Mouse (Mus musculus): ENCODE results near the gene Sp6.

The Sp6 gene

DNA sequence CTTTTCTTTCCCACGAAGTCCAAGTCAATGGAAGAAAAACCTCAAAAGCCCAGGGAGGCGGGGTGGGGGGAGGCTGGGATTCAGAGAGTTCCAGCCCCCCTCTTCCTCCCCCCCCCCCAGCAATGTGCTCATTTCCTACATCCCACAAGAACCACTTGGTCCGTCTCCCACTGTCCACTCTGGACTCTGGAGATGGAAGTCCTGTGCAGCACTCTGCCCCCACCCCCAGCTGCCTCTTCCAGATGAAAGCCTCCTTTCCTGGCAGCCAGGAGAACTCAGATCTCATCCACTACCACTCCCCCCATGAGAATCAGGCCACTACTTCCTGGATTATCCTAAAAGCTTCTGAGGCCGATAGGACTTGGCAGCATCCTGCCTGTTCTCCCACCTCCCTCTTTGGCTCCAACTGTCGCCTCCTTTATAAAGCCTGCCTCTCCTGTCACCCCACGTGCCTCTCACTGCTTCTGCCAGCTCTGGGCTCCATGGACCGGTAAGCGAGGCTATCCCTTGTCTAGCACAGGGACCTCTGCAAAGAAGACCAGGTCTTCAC lies at the start of gene Sp6:
Gene Sp6 (plus strand): TSS at position 274 of the 550 bp plus-strand sequence.
- no peak for DNase-seq

DNA sequence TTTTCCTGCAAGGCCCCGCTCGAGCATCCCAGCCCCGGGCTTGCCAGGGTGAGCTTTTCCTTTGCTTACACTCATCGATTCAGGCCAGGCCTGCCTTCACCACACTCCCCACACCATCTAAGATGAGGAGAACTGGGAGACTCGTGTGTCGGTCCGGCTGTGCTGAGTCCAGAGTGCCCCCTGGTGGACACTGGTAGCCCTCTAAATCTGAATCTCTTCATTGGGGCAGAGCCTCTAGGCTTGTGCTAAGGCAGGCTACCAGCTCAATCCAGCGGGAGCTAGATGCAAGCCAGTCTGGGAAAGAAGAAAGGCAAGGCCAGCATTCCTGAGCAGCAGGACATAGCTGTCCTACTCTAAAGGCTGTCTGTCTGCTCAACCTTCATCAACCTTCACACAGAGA lies 49.6 kb upstream of the Sp6 start:
- peak; percentile 66 to 76 for DNase-seq

DNA sequence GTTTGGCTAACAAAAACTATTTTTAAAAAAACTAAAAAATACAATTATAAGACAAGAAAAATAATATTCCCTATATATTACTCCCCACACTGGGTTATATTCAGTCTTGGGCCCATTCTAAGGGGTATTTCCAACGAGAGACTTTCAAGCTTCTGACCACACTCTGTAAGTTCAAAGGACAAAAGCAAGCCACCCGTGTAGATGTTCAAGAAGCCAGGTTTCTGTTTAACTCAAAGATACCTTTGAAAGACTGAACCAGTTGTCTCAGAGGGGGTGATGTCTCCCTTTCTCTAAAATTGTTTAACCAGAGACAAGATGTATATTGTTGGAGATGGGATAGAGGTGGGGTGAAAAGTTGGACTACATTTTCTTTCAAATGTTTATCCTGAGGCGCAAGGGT lies 47.0 kb upstream of the Sp6 start:
- DNase-seq, result no peak

DNA sequence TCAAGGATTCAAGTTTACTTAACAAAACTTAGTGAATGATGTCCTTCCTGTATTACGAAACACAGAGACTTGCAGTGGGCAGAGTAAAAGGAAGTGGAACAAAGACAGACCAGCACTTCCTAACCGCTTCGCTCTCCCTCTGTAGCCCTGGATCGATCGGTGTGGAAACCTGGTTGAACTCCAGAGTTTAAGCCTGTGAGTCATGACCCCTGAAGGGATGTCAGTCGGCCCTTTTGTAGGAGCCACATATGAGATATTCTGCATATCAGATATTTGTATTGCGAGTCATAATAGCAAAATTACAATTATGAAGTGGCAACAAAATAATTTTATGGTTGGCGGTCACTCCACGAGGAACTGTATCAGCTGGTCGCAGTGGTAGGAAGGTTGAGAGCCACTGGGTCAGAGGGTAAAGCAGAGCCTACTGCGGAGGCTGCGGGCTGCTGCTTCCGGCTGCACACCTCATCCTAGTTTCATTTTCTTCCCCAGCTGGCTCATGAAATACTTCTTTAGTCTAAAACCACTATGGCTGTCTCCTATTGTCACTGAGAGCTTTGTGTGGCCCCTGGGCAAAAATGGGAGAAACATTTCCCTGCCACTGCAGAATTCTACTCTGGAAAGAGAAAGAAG lies 46.2 kb upstream of the Sp6 start:
- no peak for DNase-seq

DNA sequence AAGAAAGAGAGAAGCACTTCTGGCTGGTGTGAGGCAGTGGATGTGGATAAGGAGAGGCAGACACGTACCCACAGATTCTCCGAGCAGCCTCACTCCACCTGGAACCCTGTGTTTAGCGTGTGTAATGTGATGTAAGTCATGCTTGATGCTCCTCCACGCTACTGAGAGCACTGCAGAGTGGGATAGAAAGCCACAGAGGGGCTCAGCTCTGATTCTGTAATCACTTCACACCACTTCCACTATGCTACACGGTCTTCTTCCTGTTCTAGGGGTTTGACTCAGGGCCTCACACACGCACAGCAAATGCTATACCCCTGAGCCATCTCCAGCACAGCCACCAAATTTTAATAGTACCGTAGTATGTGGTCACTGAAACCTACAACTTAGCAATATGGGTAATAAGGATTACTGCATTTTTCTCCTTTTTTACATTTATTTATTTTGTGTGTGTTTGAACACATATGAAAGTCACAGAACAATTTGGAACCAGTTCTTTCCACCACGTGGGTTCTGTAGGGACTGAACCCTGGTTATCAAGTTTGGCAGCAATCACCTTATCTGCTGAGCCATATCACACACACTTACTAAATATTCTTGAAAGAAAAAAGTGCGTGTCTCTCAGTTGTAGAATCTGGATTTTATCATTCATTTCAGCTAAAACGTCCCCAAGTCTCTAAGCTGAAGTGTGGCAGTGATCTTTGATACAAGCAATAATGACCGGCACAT lies 45.5 kb upstream of the Sp6 start:
- no peak for DNase-seq

DNA sequence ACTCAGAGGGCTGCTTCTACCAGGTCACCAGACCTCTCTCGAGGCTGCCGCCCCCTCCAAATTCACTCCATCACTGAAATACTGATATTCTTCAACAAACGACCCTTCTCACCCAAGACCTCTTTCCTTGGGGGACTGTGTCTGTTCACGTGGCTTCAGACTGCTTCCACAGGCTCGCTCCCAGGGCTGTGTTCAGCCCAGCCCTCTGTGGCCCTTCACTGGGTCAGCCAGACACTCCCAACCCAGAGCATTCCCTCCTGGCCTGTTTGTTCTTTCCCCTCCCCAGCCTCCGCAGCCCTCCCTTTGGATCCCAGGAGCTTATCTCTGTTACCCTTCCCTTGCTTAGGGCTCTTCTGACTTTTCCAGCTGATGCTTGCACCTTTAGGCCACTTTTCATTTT lies 44.7 kb upstream of the Sp6 start:
- no peak for DNase-seq

DNA sequence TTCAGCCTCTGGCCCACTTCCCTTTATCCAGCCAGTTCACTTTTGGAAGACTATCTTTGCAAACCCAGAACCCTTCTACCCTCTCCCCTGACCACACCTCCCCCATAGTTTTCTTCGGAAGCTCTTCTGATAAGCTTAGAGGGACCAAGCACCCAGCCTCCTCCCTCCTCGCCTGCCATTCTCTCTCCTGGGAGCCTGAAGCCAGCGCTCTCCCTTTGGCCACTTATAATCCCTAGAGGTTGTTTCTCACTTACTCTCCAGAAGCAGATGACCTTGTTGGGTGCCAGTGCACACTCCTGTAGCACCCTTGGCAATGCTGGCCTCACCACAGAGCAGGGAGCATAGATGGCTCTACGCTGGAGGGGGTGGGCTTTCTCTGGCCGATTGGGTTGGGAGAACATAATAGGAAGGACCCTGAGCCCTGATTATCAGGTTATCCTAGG lies 43.9 kb upstream of the Sp6 start:
- no peak for DNase-seq

DNA sequence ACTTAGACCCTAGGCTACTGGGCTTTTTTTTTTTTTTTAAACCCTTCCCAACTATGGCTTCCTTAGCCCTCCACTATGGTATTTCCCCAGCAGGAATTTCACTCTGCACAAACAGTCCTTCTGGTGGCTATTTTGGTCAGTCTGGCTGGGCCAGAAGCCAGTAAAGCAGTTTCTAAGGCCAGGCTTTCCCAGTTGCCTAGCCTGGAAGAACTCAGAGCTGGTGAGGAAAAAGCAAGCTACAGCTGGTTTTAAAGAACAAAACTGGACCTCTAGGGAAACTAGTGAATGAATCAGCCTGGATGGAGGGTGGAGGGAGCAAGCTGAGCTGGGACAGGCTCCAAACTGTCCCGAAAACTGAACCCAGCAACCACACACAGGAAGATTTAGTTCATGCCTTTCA lies 43.4 kb upstream of the Sp6 start:
- no peak for DNase-seq

DNA sequence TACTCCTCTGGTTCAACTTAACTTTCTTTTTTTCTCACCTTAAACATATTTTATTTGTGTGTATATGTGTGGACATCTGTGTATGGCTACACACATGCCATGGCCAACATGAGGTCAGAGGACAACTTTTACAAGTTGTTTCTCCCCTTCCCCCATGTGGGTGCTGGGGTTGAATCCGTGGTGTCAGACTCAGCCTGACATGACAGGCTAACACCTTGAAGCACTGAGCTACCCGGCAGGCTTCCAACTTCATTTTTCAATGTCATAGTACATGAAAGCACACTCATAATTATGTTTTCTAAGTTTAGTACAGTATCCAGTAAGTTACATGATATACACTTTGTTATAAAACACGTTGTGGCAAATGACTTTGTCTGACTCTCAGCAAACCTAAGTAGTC lies 42.9 kb upstream of the Sp6 start:
- no peak for DNase-seq

DNA sequence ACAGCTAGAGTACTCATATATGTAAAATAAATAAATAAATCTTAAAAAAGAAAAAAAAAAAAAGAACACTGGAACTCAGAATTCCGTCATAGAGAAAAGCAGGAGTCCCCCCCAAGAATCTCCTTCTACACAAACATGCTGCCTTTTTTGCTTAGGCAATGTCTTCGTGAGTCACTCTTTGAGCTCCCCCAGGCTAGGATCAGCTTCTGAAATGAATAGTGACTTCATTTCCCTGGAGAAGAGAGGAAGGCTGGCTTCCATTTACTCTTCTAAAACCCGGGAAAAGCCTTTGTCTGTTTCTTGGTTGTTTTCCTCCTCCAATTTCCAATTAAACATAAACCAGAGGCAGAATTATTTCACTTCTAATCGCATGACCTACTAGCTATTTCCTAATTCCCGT lies 40.3 kb upstream of the Sp6 start:
- DNase-seq, result no peak

DNA sequence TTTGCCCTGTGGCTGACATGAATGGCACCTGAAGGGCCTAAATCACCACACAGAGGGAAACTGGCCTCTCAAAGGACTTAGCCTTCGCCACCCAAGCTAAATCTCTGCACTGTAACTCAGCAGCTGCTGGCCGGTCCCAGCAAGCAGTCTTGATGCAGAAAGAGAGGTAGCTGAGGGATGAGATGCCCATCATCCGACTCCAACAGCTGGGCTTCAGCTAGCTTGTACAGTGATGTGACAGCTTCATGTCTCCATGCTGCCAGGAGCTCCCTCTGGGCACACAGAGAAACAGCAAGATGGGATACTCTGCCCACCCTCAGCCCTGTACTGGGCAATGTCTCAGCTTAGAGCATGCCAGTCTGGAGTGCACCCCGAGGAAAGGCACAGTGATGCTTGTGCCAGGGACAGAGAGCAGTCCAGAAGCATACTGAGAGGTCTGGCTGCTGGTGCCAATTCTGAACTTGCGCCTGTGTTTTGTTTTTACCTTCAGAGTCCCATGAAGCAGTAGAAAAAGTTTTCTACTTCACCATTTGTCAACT lies 39.7 kb upstream of the Sp6 start:
- no peak for DNase-seq

DNA sequence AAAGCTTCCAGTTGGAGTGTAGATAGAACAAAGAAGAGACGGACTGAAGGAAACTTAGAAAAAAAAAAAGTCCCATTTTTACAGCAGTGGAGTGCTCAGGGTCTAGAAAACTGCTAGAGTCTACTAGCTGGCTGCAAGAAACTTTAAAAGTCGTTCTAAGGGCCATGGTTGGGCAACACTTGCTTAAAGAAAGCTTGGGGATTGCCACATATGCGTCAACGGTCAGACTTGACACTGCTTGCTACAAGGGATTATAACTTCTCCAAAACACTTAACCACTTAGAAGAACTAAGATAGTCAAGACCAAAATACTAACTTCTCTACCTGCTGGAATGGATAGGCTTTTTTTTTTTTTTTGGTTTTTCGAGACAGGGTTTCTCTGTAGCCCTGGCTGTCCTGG lies 38.4 kb upstream of the Sp6 start:
- DNase-seq, result no peak

DNA sequence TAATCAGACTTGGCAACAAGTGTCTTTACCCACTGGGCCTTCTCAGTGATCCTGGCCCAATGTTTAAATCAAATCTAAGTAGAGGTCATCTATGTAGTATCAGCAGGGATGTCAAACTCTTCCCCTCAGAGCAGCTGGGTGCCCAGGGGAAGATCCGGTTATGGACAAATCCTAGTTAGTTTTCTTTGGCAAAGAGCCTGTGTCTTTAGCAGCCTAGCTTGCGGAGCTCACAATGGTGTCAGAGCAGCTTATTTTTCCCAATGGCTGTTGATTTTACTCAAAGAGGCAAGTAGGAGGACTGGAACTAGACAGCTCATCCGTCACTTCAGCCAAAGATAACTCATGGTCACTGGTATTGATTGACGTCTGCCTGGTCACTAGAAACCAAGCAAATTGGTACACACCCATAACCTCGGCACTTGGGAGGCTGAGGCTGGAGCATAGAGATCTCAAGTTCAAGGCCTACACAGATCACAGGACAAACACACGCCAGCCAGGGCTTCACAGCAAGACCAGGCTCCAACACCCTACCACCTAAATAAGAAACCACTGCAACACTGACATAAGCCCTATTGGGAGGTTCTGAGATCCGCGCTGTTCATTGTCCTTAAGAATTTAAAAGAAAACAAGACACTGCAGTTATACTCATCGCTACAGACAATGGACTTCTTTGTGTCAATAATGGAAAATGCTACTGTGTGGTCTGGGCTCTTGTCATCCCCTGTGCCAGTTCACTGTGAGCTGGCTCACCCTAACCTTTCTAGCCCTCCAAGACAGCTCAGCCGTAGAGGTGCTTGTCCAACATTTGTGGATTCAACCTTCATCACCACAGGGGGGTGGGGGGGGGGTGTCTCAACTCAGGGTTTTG lies 37.4 kb upstream of the Sp6 start:
- DNase-seq, result no peak

DNA sequence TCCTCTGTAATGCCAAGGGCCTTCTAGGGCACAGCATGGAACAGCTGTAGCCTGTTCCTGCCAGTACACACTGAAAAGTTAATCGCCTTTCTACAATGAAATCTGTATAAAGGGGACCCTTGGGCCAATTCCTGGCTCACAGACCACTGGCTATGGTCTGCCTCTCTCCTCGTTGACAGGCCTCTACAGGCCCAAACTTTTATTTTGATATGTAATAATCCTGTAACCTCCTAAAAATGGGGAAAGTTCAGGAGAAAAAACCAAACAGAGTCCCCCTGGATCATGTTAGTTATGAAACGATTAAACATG lies 36.9 kb upstream of the Sp6 start:
- no peak for DNase-seq

DNA sequence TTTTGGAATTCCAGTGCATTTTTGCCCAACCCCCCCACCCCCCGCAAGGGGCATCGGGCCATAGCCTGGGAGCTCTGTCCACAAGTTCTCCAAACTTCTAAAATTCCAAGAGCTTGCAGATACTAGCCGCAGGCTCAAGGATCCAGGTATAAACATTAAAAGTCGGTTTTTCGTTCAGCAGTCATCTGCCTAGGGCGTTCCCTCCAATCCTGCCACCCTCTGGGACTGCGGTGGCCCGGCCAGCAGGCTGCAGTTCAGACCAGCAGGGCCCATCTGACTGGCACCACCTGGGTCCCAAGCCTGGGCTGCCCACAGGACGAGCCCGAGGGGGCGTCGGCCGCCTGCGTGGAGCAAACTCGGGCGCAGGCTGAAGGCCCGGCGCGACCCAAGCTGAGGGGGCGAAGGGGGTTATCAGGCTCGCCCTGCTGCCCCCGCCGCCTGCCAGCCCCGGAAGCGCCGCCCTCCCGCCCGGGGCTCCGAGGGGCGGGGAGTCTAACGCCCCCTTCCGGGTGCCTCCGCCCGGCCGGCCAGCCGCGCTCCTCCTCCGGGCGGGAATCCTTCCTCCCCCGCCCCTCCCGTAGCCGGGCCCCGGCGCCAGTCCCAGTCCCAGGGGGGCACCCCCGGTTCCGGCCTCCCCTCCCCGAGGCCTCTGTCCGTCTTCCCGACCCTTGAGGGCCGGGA lies 36.1 kb upstream of the Sp6 start:
- peak; percentile 75 to 77 for DNase-seq

DNA sequence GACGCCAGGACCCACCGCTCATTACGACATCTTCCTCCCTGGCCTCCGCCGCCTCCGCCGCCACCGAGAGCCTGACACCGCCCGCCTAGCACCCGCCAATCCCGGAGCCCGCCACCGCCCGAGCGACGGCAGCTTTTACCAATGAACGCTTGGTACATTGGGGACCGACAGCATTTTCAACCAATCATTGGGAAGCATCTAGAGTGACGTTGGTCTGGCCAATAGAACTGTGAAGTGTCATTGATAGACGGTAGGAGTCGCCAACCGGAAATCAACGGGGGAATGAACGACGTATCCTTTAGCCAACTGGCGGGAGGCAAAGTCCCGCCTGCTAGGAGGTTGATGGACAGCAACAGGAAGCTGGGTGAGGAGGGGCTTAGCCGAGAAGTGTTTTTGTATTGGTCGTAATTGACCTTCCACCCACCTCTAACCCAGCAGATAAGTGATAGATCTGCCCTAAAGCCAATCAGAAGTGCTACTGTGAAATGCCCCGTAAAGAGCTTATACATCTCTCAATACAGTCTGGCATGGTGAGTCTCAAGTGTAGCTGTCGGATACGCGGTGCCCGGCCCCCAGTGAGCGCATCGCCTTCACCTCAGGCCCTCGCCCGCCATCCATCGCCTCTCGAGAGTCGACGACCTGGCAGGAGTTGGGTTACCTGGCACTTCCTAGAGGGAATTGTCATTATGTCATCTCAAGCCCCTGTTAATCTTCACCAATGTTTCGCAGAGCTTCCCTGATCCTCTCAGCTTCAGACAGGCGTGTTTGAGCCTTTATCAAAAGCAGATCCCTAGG lies 35.4 kb upstream of the Sp6 start:
- peak; percentile 98 to 99 for DNase-seq

DNA sequence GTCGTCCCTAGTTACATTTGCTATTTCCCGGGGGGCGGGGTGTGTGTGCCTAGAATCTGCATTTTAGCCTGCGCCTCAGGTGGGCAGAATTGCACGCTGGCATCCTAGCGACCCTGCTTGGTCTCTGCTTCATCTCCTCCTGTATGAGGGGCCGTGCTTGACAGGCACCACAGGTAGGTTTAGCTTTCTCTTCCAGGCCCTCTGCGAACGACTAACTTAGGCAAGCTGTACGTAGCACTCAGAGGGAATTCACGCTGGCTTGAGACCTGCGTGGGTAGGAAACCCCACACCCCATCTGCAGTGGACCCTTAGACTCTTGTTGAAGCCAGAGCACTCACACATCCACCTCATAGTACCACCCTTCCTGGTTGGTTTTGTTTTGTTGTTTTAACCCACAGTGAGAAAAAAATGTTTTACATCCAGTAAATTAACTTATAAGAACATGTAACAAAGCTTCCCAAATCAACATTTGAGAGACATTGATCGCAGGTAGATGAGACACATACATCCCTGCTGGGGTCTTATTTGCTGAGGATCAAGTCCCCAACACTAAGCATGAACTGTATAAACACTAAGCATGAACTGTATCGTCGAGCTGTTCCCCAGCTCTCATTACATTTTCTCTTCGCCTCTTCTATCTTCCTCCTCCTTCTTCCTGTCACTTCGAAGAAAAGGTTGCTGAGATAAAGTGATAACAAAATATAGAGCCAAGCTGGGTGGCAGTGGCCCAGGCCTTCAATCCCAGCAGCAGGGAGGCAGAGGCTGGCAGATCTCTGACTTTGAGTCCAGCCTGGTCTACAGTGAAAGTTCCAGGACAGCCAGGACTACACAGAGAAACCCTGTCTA lies 34.6 kb upstream of the Sp6 start:
- peak in 1 of 2 experiments; percentile 40 for DNase-seq

DNA sequence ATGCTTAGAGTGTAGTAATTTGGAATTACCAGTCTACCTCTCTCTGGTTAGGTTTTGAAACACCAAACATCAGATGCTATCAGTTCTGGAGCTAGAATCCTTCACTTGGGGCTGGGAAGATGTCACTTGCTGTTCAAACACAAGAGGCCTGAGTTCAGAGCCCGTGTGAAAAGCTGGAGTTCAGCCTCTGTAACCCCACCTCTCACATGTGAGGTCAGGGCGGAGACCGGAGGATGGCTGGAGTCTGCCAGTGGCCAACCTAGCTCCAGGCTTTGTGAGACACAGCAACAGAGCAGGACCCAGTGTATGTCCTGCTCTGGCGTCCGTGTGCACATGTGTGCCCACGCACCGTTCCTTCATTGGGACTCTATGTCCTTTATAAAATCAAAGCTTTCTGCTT lies 33.9 kb upstream of the Sp6 start:
- peak in 1 of 2 experiments; percentile 7 for DNase-seq

DNA sequence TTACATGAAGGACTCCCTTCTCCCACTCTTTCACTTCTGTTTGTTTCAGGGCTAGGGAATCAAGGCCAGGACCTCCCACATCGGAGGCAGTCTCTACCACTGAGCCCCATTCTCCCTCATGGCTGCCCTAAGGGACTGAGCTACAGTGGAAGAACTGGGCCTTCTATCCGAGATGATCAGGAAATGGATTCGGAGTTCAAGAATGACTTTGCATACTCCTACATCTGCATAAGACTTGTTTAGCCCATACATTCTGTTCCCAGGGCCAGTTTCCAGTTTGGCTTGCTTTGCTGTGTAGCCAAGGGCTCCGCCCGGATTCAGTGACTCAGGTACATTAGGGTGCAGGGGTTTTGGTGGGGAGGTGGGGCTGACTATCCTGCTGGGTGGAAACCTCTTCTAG lies 33.2 kb upstream of the Sp6 start:
- peak in 1 of 2 experiments; percentile 3 for DNase-seq

DNA sequence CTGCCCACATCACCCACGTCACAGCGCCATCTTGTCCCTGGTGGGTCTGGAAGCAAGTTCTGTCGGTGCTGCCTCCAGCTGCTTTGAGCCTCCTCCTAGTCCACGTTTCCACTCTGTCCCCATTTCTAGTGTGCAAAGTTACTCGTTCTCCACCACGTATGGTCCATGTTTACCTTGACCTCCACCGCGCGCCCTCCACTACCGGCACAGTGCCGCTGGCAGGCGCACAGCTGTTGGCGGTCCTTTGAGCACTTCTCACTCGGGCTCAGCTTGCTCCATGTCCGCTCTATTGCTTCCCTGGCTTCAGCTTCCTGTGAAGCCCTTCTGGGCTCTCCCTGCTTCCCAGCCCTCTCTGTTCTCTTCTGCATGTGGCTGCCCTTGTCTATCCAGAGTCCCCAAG lies 31.7 kb upstream of the Sp6 start:
- DNase-seq, result peak in 1 of 2 experiments; percentile 12

DNA sequence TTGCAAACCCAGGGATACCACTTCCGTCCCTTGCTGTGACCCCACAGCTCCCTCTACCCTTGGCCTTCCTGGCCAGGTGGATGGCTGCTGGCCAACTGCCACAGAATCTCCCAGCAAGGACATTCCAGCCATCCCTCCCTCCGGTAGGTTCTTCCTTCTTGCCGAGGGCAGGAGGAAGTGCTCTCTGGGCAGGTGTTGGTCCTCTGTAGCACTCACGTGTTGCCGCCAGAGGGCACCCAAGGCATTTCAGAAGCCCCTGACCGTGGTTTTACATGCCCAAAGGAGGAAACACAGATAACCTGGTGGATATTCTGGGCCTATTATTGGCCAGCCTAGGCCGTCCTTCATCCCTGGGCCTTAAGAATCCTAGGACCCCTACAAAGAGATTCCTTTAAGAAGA lies 30.8 kb upstream of the Sp6 start:
- DNase-seq, result peak; percentile 69 to 77
